Mouse (Mus musculus): ENCODE measurements around the gene Shisa5. TPM values are rescaled to one million over a fixed set of nuclear protein-coding genes. Genes with fewer than 3 reads are reported as not detected.

The Shisa5 gene
- polyA plus RNA-seq, 1 experiment from 2014 or later, result 122 TPM

GRCm38 (mm10) chr9:109101933-109102445 is 63.6 kb downstream of the Shisa5 start:
- H3K4me3 ChIP-seq (replicated peaks; ENCODE audit: low read depth, low read length), result no peak overlapping the region
- no peak for DNase-seq (ENCODE audit: low spot score)
- H3K9ac ChIP-seq (ENCODE audit: low read depth, low read length), result no peak overlapping the region
- no peak for ATAC-seq (replicated peaks; ENCODE audit: low FRiP score, low read depth)
- 91% methylated on average over 5 of the region's 5 CpGs for WGBS
- H3K9me3 ChIP-seq (replicated peaks; ENCODE audit: low read length), result no peaks in the 10 kb centered on the region
- no peak overlapping the region for H3K4me2 ChIP-seq (ENCODE audit: low read length)
- TF ChIP-seq CTCF (IDR thresholded peaks at IDR 0.05; ENCODE audit: low read depth), result no peak
- peaks cover 28% of the 10 kb centered on the region; the same call in 1 of the 2 replicates for H3K36me3 ChIP-seq (ENCODE audit: insufficient read depth, low read length)
- no peaks in the 10 kb centered on the region for H3K27me3 ChIP-seq (ENCODE audit: insufficient read depth, low read length)
- H3K27ac ChIP-seq, result no peak overlapping the region
- H3K4me1 ChIP-seq (replicated peaks; ENCODE audit: insufficient read depth, low read length), result peaks cover 40% of the 10 kb centered on the region

DNA sequence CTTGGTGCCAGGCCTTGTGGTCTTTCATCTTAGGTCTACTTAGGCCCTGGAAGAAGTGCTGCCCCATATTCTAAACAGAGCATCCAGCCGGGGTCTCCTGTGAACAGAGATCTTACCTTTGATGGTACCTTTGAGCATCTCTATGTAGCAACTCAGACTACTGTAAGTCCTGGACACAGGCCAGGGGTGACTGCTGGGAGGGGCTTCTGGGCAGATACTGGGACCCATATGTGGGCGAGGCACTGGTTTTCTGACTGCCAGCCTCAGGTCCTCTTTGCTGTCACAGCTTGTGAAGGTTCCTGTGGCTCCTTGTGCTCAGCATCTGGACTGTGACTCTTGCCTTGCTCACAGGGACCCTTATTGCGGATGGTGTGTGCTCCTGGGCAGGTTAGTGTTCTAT is 64.2 kb downstream of the Shisa5 start:
- no peak overlapping the region for H3K4me2 ChIP-seq (ENCODE audit: low read length)
- H3K27me3 ChIP-seq (ENCODE audit: insufficient read depth, low read length), result no peaks in the 10 kb centered on the region
- ATAC-seq (replicated peaks; ENCODE audit: low FRiP score, low read depth), result no peak
- DNase-seq (ENCODE audit: low spot score), result no peak
- H3K9me3 ChIP-seq (replicated peaks; ENCODE audit: low read length), result no peaks in the 10 kb centered on the region
- H3K4me3 ChIP-seq (replicated peaks; ENCODE audit: low read depth, low read length), result no peak overlapping the region
- peaks cover 38% of the 10 kb centered on the region for H3K4me1 ChIP-seq (replicated peaks; ENCODE audit: insufficient read depth, low read length)
- H3K27ac ChIP-seq, result no peak overlapping the region
- no peak for TF ChIP-seq CTCF (IDR thresholded peaks at IDR 0.05; ENCODE audit: low read depth)
- peaks cover 28% of the 10 kb centered on the region; the same call in 1 of the 2 replicates for H3K36me3 ChIP-seq (ENCODE audit: insufficient read depth, low read length)
- 92% methylated on average over 3 of the region's 3 CpGs for WGBS
- no peak overlapping the region for H3K9ac ChIP-seq (ENCODE audit: low read depth, low read length)

DNA sequence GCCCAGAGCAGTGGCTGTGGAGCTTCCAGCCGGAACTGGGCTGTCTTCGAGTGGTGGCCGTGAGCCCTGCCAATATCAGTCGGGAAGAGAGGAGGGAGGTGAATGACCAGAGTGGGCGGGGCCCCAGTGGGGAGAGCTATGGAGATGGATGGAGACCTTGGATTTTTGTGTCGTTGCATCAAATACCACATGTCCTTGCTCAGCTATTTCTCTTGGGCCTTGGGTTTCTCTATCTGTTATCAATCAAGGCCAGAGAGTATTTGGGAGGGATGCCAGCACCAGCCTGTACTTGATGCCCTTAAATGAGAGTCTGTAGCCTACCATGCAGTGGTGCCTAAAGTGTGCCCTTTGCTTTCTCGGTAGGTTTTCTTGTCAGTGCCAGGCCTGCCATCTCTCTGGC is 64.9 kb downstream of the Shisa5 start:
- Histone ChIP-seq H3K4me2 (ENCODE audit: low read length) (no peak overlapping the region), H3K4me1 (replicated peaks; ENCODE audit: insufficient read depth, low read length) (peaks cover 31% of the 10 kb centered on the region), H3K9me3 (replicated peaks; ENCODE audit: low read length) (no peaks in the 10 kb centered on the region), H3K27ac (no peak overlapping the region), H3K4me3 (replicated peaks; ENCODE audit: low read depth, low read length) (no peak overlapping the region), H3K9ac (ENCODE audit: low read depth, low read length) (no peak overlapping the region), H3K27me3 (ENCODE audit: insufficient read depth, low read length) (no peaks in the 10 kb centered on the region), H3K36me3 (ENCODE audit: insufficient read depth, low read length) (peaks cover 28% of the 10 kb centered on the region; the same call in 1 of the 2 replicates)
- DNase-seq (ENCODE audit: low spot score) (no peak), ATAC-seq (replicated peaks; ENCODE audit: low FRiP score, low read depth) (no peak)
- no peak for TF ChIP-seq CTCF (IDR thresholded peaks at IDR 0.05; ENCODE audit: low read depth)
- 68% methylated on average over 7 of the region's 7 CpGs for WGBS

GRCm38 (mm10) chr9:109104083-109104482 is 65.7 kb downstream of the Shisa5 start:
- DNase-seq (ENCODE audit: low spot score) (no peak), ATAC-seq (replicated peaks; ENCODE audit: low FRiP score, low read depth) (no peak)
- Histone ChIP-seq H3K4me3 (replicated peaks; ENCODE audit: low read depth, low read length) (no peak overlapping the region), H3K27ac (no peak overlapping the region), H3K9ac (ENCODE audit: low read depth, low read length) (0 out of 2 replicates have a peak overlapping the region, but pooled peaks have one; percentile 23), H3K36me3 (ENCODE audit: insufficient read depth, low read length) (peaks cover 37% of the 10 kb centered on the region), H3K27me3 (ENCODE audit: insufficient read depth, low read length) (no peaks in the 10 kb centered on the region), H3K4me2 (ENCODE audit: low read length) (no peak overlapping the region), H3K9me3 (replicated peaks; ENCODE audit: low read length) (no peaks in the 10 kb centered on the region), H3K4me1 (replicated peaks; ENCODE audit: insufficient read depth, low read length) (peaks cover 23% of the 10 kb centered on the region)
- WGBS, result 90% methylated on average over 9 of the region's 9 CpGs
- no peak for TF ChIP-seq CTCF (IDR thresholded peaks at IDR 0.05; ENCODE audit: low read depth)

DNA sequence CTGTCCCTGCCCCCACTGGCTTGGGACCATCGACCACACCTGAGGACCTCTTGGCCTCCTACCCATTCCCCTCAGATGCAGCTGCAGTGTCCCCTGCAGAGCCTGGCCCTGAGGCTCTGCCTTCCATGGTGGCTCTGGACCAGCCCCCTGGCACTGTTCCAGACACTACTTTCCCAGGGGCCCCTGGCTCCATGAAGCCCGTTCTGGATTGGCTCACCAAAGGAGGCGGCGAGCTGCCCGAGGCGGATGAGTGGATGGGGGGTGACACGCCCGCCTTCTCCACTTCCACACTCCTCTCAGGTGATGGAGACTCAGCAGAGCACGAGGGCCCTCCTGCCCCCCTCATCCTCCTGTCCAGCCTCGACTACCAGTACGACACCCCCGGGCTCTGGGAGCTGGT is 66.6 kb downstream of the Shisa5 start:
- Histone ChIP-seq H3K4me2 (ENCODE audit: low read length) (no peak overlapping the region), H3K27me3 (ENCODE audit: insufficient read depth, low read length) (no peaks in the 10 kb centered on the region), H3K9me3 (replicated peaks; ENCODE audit: low read length) (no peaks in the 10 kb centered on the region), H3K27ac (peak overlapping the region; percentile 26; the same call in 1 of the 2 replicates), H3K4me3 (replicated peaks; ENCODE audit: low read depth, low read length) (no peak overlapping the region), H3K4me1 (replicated peaks; ENCODE audit: insufficient read depth, low read length) (peaks cover 16% of the 10 kb centered on the region), H3K9ac (ENCODE audit: low read depth, low read length) (0 out of 2 replicates have a peak overlapping the region, but pooled peaks have one; percentile 20), H3K36me3 (ENCODE audit: insufficient read depth, low read length) (peaks cover 46% of the 10 kb centered on the region)
- peak; percentile 11; the same call in 1 of the 2 replicates for ATAC-seq (replicated peaks; ENCODE audit: low FRiP score, low read depth)
- WGBS, result 66% methylated on average over 12 of the region's 12 CpGs
- DNase-seq (ENCODE audit: low spot score), result no peak
- no peak for TF ChIP-seq CTCF (IDR thresholded peaks at IDR 0.05; ENCODE audit: low read depth)

DNA sequence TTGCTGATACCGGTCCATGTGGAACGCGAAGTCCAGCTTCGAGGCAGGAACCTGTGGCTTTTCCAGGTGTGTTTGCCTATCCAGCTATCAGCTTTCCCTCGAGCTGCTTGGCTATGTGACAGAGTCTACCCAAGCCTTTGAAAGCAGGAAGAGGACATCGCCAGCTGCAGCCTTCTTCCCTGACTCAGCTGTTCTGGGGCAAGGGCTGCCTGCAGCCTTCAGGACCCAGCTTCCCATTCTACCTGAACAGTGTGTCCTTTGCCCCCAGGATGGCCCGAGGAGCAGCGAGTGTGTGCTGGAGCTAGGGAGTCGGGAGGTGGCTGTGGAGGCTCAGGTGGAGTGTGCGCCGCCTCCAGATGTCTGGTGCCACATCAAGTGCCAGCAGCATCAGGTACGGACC is 67.3 kb downstream of the Shisa5 start:
- no peak for TF ChIP-seq CTCF (IDR thresholded peaks at IDR 0.05; ENCODE audit: low read depth)
- WGBS, result 82% methylated on average over 12 of the region's 12 CpGs
- no peak for DNase-seq (ENCODE audit: low spot score)

More for the DNA sequence above, 67.3 kb downstream of the Shisa5 start:
- no peak overlapping the region for H3K9ac ChIP-seq (ENCODE audit: low read depth, low read length)
- no peaks in the 10 kb centered on the region for H3K9me3 ChIP-seq (replicated peaks; ENCODE audit: low read length)
- peak overlapping the region; percentile 26; the same call in 1 of the 2 replicates for H3K27ac ChIP-seq
- H3K4me2 ChIP-seq (ENCODE audit: low read length), result no peak overlapping the region
- H3K4me3 ChIP-seq (replicated peaks; ENCODE audit: low read depth, low read length), result no peak overlapping the region
- H3K36me3 ChIP-seq (ENCODE audit: insufficient read depth, low read length), result peaks cover 52% of the 10 kb centered on the region
- H3K27me3 ChIP-seq (ENCODE audit: insufficient read depth, low read length), result no peaks in the 10 kb centered on the region
- no peak for ATAC-seq (replicated peaks; ENCODE audit: low FRiP score, low read depth)
- peaks cover 16% of the 10 kb centered on the region for H3K4me1 ChIP-seq (replicated peaks; ENCODE audit: insufficient read depth, low read length)
